Mouse (Mus musculus) neural tube, embryonic 12.5 days (tissue): ENCODE results near the gene Pum2. TPM values are rescaled to one million over a fixed set of nuclear protein-coding genes. Genes with fewer than 3 reads are reported as not detected.

ENCODE experiments used
- ATAC-seq: fragments of 200-750 bp; cut with Nextera tagmentation; 2 replicates; pipeline ENCODE4 v1.8.0; 2017; ENCODE audit warnings: low read depth, mild to moderate bottlenecking, moderate TSS enrichment, moderate library complexity; ENCODE audit not compliant: low FRiP score
- H3K27ac ChIP-seq: fragments of 300-500 bp; sonication (generic); 2 replicates; pipeline ENCODE4 v1.5.1; 2016
- H3K27me3 ChIP-seq: fragments of 300-500 bp; sonication (generic); replicated peaks from 2 replicates; pipeline ENCODE4 v1.6.1; 2016; ENCODE audit warnings: mild to moderate bottlenecking
- H3K36me3 ChIP-seq: fragments of 300-500 bp; sonication (generic); 2 replicates; pipeline ENCODE4 v1.6.1; 2016; ENCODE audit warnings: mild to moderate bottlenecking
- H3K4me1 ChIP-seq: fragments of 300-500 bp; sonication (generic); 2 replicates; pipeline ENCODE4 v1.6.1; 2016
- H3K4me2 ChIP-seq: fragments of 300-500 bp; sonication (generic); replicated peaks from 2 replicates; pipeline ENCODE4 v1.6.1; 2016; ENCODE audit warnings: mild to moderate bottlenecking
- H3K4me3 ChIP-seq: fragments of 300-500 bp; sonication (generic); 2 replicates; pipeline ENCODE4 v1.5.1; 2016
- H3K9ac ChIP-seq: fragments of 300-500 bp; sonication (generic); 2 replicates; pipeline ENCODE4 v1.6.1; 2016; ENCODE audit warnings: mild to moderate bottlenecking
- H3K9me3 ChIP-seq: fragments of 300-500 bp; sonication (generic); 2 replicates; pipeline ENCODE4 v1.6.1; 2016; ENCODE audit warnings: mild to moderate bottlenecking
- WGBS: fragments of 180-500 bp; shearing (Covaris S2); methylation state at CpG from one replicate; pipeline ENCODE4 v1.1.7; 2016; 5-methylcytosine and 5-hydroxymethylcytosine counted together
- polyA plus RNA-seq: library from polyadenylated mRNA; unstranded; fragments of >200 nt; fragmentation: Nextera tagmentation; extraction: Ambion mirVana; gene quantifications from 2 replicates; pipeline ENCODE4 v1.2.1, GENCODE M21; 2016

The Pum2 gene
- polyA plus RNA-seq, 1 experiment from 2014 or later = 55.5 TPM

DNA sequence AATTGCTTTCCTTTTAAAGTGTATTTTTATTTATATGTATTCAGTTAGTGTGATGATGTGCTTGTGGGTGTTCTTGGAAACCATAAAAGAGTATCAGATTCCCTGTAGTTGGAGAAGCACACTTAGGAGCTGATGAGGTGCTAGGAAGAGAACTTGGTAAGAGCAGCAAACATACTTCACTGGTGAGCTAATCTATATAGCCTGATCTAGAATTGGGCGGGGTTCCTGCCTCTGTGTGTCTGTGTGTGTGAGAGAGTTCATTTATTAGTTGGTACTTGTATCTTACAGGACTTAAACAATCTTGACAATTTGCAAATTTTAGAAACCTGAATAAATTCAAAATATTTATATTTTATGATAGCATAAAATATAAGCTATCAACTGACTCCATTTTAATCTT, 42.2 kb downstream of the Pum2 start:
- Histone ChIP-seq H3K27me3 (no peaks in the 10 kb centered on the region), H3K4me3 (no peak overlapping the region)

DNA sequence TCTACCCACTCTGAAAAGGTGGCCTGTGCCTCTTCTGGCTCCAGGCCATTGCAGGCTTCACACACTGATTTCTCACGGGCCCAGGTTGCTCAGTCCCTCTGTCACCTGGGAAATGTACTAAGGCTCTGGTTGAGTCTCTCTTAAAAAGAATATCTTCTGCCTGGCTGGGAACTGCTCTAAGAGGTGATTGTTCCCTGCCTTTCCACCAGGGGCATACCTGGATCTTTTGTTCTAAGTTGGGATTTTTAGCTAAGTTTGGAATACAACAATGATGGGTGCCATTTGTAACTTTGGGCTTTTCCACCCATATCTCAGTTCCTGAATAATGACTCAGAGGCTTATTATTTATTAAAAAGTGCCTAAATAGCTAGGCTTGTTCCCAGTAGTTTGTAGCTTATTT, 53.0 kb downstream of the Pum2 start:
- Histone ChIP-seq H3K9ac (no peak overlapping the region), H3K36me3 (peaks cover 45% of the 10 kb centered on the region), H3K4me1 (no peaks in the 10 kb centered on the region), H3K27me3 (no peaks in the 10 kb centered on the region), H3K4me2 (no peak overlapping the region), H3K27ac (0 out of 2 replicates have a peak overlapping the region, but pooled peaks have one; percentile 10), H3K9me3 (no peaks in the 10 kb centered on the region), H3K4me3 (no peak overlapping the region)
- no peak for ATAC-seq
- WGBS = 70% methylated on average over 1 of the region's 1 CpGs

More for the DNA sequence above, 42.2 kb downstream of the Pum2 start:
- Histone ChIP-seq H3K9me3 (no peaks in the 10 kb centered on the region), H3K27ac (no peak overlapping the region), H3K4me1 (no peaks in the 10 kb centered on the region), H3K9ac (no peak overlapping the region), H3K4me2 (no peak overlapping the region), H3K36me3 (peaks cover 7% of the 10 kb centered on the region)
- no peak for ATAC-seq
- WGBS = 92% methylated on average over 1 of the region's 1 CpGs

DNA sequence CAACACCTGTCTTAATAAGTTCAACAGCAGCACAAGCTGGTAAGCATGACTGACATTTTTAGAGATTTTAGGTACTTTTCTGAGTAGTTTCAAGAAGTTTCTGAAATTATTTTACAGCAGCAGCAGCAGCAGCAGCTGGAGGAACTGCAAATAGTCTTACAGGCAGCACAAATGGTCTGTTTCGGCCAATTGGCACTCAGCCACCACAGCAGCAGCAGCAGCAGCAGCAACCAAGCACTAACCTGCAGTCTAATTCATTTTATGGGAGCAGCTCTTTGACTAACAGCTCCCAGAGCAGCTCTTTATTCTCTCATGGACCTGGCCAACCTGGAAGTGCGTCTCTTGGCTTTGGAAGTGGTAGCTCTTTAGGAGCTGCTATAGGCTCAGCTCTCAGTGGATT, 54.8 kb downstream of the Pum2 start:
- Histone ChIP-seq H3K9me3 (no peaks in the 10 kb centered on the region), H3K36me3 (peaks cover 35% of the 10 kb centered on the region), H3K4me3 (no peak overlapping the region), H3K27me3 (no peaks in the 10 kb centered on the region), H3K4me1 (no peaks in the 10 kb centered on the region), H3K27ac (no peak overlapping the region), H3K4me2 (no peak overlapping the region), H3K9ac (no peak overlapping the region)
- 87% methylated on average over 2 of the region's 2 CpGs for WGBS
- no peak for ATAC-seq

DNA sequence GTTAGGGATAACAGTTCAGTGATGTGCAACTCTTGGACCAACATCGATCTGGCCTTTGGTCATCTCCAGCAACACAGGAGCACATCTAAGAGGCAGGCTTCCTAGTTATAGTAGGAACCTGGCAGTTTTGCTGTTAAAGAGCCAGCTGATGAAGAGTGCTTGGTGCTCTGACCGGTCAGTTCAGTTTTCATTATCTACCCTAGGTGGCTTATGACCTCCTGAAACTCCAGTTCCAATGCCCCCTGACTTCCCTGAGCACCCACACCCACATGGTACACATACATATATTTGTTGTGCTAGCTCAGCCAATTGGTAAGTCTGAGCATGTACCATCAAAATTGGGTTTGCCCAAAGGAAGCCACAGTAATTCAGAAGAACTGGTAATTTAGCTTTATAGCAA, 79.7 kb downstream of the Pum2 start:
- Histone ChIP-seq H3K9me3 (0 out of 2 replicates have a peak, but pooled peaks cover 5% of the 10 kb centered on the region), H3K4me2 (no peak overlapping the region), H3K36me3 (peaks cover 54% of the 10 kb centered on the region), H3K27ac (no peak overlapping the region), H3K4me1 (no peaks in the 10 kb centered on the region), H3K4me3 (no peak overlapping the region), H3K27me3 (no peaks in the 10 kb centered on the region), H3K9ac (no peak overlapping the region)
- WGBS = 94% methylated on average over 2 of the region's 2 CpGs
- no peak for ATAC-seq

DNA sequence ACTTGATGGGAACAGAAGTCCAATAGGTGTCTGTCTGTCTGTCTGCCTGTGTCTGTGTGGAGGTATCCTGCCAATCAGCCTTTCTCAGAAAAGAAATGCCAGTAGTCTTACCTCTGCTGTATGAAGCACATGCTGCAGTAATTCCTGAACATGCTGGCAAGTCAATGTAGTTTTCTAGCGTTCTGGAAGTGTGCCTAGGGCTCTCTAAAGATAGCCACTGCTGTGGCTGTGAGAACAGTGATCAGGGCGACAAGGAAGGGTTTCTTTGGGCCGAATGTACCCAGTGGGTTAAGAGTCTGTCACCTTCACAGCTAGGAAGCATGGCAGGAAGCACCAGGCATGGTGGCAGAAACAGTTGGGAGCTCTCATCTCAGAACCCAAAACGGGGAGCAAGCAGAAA, 80.2 kb downstream of the Pum2 start:
- no peak overlapping the region for H3K4me2 ChIP-seq
- H3K4me1 ChIP-seq = no peaks in the 10 kb centered on the region
- 88% methylated on average over 4 of the region's 4 CpGs for WGBS
- 0 out of 2 replicates have a peak, but pooled peaks cover 5% of the 10 kb centered on the region for H3K9me3 ChIP-seq
- no peak overlapping the region for H3K9ac ChIP-seq
- ATAC-seq = no peak
- peaks cover 49% of the 10 kb centered on the region for H3K36me3 ChIP-seq
- no peak overlapping the region for H3K4me3 ChIP-seq
- H3K27ac ChIP-seq = no peak overlapping the region
- H3K27me3 ChIP-seq = no peaks in the 10 kb centered on the region

DNA sequence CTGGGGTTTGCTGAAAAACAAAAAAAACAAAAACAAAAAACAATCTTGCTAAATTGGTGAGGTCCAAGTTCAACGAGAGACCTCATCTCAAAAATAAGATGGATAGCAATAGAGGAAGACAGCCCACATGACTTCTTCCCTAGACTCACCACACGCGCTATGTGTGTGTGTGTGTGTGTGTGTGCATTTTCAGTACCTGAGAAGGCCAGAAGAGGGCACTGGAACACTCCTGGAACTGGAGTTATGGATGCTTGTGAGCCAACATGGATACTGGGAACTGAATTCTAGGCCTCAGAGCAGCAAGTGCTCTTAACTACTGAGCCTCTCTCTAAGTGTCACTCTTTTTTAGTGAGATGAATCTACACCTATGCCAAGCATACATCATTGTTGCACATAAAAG, 84.1 kb downstream of the Pum2 start:
- no peak for ATAC-seq
- Histone ChIP-seq H3K27ac (no peak overlapping the region), H3K27me3 (no peaks in the 10 kb centered on the region), H3K4me2 (no peak overlapping the region), H3K36me3 (peaks cover 37% of the 10 kb centered on the region), H3K4me3 (no peak overlapping the region), H3K4me1 (no peaks in the 10 kb centered on the region), H3K9ac (no peak overlapping the region), H3K9me3 (0 out of 2 replicates have a peak, but pooled peaks cover 5% of the 10 kb centered on the region)
- 99% methylated on average over 3 of the region's 3 CpGs for WGBS

DNA sequence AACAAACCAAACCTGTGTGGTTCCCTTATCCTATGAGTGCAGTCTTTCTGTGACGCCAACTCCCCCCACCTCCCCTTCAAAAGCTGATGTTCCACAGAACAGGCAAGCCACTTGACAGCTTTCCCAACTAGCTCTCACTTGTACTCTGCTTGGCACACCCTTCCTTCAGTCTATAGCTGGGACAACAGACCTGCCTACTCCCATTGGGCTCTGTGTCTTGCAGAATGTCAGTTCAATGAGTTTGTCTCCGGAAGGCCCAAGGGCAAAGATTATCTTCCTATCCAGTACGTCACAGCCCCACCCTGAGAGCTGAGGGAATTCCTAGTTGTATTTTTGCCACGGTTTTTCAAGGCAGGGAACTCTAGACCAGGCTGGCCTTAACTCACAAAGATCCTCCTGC, 85.2 kb downstream of the Pum2 start:
- Histone ChIP-seq H3K4me2 (no peak overlapping the region), H3K36me3 (peaks cover 26% of the 10 kb centered on the region), H3K9me3 (0 out of 2 replicates have a peak, but pooled peaks cover 5% of the 10 kb centered on the region), H3K27me3 (no peaks in the 10 kb centered on the region), H3K27ac (no peak overlapping the region), H3K4me3 (no peak overlapping the region), H3K4me1 (no peaks in the 10 kb centered on the region), H3K9ac (no peak overlapping the region)
- whole genome bisulfite sequencing = 88% methylated on average over 4 of the region's 4 CpGs
- ATAC-seq = no peak

DNA sequence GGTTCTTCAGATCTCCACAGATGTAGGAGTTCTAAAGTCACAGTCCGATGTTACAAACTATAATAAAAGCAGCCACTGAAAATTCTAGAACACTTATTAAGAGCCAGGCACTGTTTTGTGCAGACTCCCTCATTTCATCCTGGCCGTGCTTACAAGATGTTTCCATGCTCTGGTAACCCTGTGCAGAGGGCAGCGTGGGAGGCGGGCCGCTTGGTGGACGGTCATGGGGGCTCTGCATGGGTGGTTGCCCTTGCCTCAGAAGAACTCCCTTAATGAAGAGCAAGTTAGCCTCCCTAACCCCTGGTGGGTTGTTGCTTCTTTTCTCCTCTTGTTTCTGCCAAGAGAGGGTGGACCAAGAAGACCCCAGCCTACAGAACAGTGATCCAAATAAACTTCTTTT, 85.8 kb downstream of the Pum2 start:
- peaks cover 22% of the 10 kb centered on the region for H3K36me3 ChIP-seq
- no peak overlapping the region for H3K4me3 ChIP-seq
- H3K27ac ChIP-seq = no peak overlapping the region
- H3K27me3 ChIP-seq = no peaks in the 10 kb centered on the region
- H3K9me3 ChIP-seq = 0 out of 2 replicates have a peak, but pooled peaks cover 5% of the 10 kb centered on the region
- H3K4me1 ChIP-seq = no peaks in the 10 kb centered on the region
- ATAC-seq = no peak
- H3K9ac ChIP-seq = no peak overlapping the region
- no peak overlapping the region for H3K4me2 ChIP-seq
- WGBS = 88% methylated on average over 6 of the region's 6 CpGs

DNA sequence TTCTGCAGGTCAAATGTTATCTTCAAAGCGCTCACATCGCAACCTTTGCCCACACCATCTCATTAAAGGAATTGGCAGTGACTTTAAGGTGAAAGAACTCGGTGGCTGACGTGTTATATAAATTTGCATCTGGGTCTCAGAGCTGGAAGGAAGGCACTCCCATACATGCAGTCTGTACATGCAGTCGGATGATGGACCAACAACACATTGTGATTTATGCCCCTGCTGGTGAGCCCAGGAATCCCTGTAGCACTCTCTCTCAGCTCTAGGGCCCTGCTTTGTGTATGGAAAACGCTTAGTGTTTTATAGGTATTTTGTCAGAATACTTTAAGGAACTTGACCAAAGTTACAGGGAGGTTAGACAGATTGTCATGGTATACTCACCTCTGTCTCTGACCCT, 86.6 kb downstream of the Pum2 start:
- Histone ChIP-seq H3K4me1 (no peaks in the 10 kb centered on the region), H3K36me3 (peaks cover 15% of the 10 kb centered on the region), H3K27me3 (no peaks in the 10 kb centered on the region), H3K4me2 (no peak overlapping the region), H3K9me3 (0 out of 2 replicates have a peak, but pooled peaks cover 5% of the 10 kb centered on the region), H3K9ac (no peak overlapping the region), H3K27ac (no peak overlapping the region), H3K4me3 (no peak overlapping the region)
- ATAC-seq = no peak
- WGBS = 86% methylated on average over 6 of the region's 6 CpGs

DNA sequence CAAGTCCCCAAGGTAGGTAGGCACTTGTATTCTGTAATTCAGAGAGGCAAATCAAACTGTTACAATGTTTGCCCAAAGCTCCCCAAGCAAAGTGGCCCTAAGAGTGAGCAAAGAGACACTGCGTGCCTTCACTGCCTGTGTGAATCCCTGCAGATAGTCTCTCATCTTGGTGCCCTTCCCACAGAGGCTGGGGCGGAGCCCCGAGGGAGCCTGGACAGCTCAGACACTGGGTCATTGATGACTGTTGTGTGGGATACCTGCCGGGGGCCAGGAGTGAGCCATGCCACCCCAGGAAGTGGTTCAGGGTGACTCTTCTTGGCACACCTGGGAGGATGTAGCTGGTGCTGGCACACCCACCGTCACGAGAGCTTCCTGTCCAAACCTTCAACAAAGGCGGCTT, 87.1 kb downstream of the Pum2 start:
- H3K27me3 ChIP-seq = no peaks in the 10 kb centered on the region
- no peak for ATAC-seq
- H3K4me3 ChIP-seq = no peak overlapping the region
- H3K9me3 ChIP-seq = 0 out of 2 replicates have a peak, but pooled peaks cover 5% of the 10 kb centered on the region
- H3K4me1 ChIP-seq = no peaks in the 10 kb centered on the region
- 80% methylated on average over 7 of the region's 7 CpGs for WGBS
- H3K36me3 ChIP-seq = peaks cover 15% of the 10 kb centered on the region
- no peak overlapping the region for H3K9ac ChIP-seq
- no peak overlapping the region for H3K27ac ChIP-seq
- H3K4me2 ChIP-seq = no peak overlapping the region

DNA sequence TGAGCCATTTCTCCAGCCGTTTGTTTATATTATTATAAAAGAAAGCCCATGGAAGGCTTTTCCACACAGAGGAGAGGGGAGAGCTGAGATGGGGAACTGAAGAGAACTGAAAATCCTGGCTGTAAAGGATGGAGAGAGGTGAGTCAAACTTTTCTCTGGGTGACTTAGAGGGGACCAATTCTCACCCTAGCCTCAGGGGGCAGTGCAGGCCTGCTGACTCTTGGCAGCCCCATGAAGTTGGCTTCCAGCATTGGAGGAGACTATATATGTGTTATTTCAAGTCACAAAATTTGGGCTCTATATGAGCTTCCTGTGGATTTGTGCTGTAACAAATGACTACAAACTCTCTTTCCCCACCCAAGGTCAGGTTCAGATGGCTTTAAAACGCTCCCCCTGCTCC, 88.7 kb downstream of the Pum2 start:
- Histone ChIP-seq H3K4me1 (no peaks in the 10 kb centered on the region), H3K9me3 (no peaks in the 10 kb centered on the region), H3K36me3 (peaks cover 5% of the 10 kb centered on the region; the same call in 1 of the 2 replicates), H3K27me3 (no peaks in the 10 kb centered on the region), H3K4me3 (no peak overlapping the region), H3K27ac (no peak overlapping the region), H3K9ac (no peak overlapping the region), H3K4me2 (no peak overlapping the region)
- WGBS = 85% methylated on average over 2 of the region's 2 CpGs
- ATAC-seq = no peak

DNA sequence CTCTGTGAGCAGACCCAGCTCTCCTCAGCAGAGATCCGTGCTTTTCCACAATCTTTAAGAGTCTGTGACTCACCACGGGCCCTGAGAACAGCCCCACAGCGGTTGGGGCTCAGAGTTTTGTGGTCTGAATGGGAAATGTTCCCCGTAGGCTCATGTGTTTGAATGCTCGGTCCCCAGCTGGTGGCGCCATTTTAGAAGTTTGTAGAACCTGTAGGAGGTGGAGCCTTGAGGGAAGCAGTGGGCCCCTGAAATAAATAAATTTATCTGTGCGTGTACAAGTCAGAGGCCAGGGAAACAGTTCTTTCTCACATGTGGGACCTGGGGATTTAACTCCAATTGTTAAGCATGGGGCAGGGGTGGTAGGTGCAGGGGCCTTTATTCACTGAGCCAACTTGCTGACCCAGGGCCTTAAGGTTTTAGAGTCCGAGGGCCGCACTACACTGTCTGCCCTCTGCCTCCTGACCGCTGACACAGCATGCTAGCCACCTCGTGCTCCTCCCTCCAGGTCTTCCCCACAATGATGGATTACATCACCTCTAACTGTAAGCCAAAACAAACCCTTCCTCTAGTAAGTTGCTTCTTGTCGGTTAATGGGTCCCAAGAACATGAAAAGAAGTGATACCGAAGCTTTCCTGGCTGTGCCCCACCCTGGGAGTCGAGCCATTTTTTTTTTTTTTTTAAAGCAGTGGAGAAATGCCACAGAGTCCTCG, 90.4 kb downstream of the Pum2 start:
- WGBS = 85% methylated on average over 15 of the region's 15 CpGs
- Histone ChIP-seq H3K4me2 (no peak overlapping the region), H3K4me1 (no peaks in the 10 kb centered on the region), H3K9ac (no peak overlapping the region), H3K4me3 (no peak overlapping the region), H3K9me3 (no peaks in the 10 kb centered on the region), H3K27me3 (no peaks in the 10 kb centered on the region), H3K36me3 (no peaks in the 10 kb centered on the region), H3K27ac (no peak overlapping the region)
- ATAC-seq = no peak
